Mouse (Mus musculus) embryo, embryonic 9.5 days (tissue): ENCODE measurements around the gene Apoc3.

Source experiments
- DNase-seq: peaks from one replicate; pipeline ENCODE4 v3.0.0-alpha.2; 2017; ENCODE audit errors: extremely low spot score

Gene Apoc3

GRCm38 (mm10) chr9:46230450-46230975 lies 4.9 kb downstream of the Apoc3 start:
- no peak for DNase-seq

DNA sequence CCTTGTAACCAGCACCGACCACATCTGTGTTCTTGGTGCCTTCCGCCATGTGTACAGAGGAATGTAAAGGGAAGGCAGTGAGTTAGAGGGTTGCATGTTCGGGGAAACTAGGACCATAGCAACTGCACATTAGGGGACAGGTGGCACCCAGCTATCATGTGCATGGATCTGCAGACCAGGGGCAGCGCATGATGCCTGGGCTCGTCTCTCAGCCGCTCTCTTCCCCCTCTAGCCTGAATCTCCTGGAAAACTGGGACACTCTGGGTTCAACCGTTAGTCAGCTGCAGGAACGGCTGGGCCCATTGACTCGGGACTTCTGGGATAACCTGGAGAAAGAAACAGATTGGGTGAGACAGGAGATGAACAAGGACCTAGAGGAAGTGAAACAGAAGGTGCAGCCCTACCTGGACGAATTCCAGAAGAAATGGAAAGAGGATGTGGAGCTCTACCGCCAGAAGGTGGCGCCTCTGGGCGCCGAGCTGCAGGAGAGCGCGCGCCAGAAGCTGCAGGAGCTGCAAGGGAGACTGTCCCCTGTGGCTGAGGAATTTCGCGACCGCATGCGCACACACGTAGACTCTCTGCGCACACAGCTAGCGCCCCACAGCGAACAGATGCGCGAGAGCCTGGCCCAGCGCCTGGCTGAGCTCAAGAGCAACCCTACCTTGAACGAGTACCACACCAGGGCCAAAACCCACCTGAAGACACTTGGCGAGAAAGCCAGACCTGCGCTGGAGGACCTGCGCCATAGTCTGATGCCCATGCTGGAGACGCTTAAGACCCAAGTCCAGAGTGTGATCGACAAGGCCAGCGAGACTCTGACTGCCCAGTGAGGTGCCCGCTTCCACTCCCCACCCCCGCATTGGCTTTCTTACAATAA lies 5.6 kb downstream of the Apoc3 start:
- peak; percentile 84 for DNase-seq

GRCm38 (mm10) chr9:46228491-46228890 lies 6.9 kb downstream of the Apoc3 start, which contains the start of gene Apoa1:
Gene Apoa1, plus strand, starts transcription at chr9:46228580.
- no peak for DNase-seq

- no peak for DNase-seq
Observed at GRCm38 (mm10) chr9:46227064-46227614, 8.3 kb downstream of the Apoc3 start.

GRCm38 (mm10) chr9:46224945-46225660 lies 10.3 kb downstream of the Apoc3 start:
- DNase-seq: no peak

DNA sequence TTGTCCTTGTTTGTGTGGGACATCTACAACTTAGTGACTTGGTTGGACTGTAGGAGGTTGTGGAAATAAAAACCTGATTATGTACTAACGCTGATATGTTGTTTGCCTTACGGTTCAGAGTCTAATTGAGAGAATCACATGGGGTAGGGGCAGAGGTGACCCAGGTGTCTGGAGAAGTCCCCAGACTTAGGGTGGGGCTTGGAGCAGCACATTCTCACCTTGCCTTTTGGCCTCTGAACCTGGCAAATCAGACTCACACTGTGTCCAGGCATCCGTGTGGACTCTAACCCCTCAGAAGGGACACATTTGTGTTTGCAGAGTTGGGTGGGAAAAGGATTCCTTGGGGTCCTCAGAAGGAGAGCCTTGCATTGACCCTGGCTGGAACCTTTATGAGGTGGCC lies 11.3 kb downstream of the Apoc3 start:
- no peak for DNase-seq

GRCm38 (mm10) chr9:46223090-46223489 lies 12.3 kb downstream of the Apoc3 start:
- no peak for DNase-seq

DNA sequence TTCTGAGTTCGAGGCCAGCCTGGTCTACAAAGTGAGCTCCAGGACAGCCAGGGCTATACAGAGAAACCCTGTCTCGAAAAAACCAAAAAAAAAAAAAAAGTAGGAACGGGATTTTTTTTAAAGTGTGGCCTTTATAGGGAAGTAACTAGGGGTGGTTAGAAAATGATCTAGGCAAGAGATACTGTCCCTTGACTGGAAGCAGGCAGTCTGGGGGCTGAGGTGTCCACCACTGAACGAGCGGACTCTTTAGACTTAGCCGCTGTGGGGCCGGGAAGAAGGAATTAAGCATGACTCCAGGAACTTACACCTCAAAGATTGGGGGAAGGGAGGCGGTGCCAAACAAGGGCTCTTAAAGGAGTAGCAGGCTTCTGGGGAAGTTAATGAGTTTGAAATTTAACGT lies 17.3 kb downstream of the Apoc3 start:
- no peak for DNase-seq

DNA sequence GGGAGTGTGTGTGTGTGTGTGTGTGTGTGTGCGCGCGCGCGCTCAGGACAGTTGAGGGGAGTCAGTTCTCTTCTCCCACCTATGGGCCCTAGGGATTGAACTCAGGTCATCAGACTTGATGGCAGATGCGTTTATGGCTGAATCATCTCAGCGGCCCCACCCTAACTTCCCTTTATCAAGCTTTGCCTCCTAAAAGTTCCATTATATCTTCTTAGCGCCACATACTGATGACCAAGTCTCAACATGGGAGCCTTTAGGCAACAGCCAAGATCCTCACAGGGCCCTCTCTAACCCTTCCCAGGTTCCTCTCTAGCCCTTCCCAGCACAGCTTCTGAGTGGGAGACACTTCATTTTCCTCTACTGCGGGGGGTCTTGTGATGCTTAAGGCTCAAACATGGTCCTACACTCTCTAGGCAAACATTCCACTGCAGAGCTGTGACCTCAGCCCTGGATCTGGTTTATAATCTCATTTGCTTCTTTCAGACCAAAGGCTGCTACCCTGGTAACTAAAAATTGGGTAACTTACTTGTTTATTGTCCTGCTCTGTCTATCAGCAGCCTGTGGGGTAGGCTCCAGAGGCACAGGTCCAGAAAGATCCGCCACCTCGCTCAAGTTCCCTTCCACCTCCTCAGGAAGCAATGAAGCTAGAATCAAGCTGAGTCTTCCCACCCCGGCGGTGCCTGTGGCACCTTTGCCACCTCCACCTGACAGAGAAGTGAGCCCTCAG lies 18.5 kb downstream of the Apoc3 start:
- DNase-seq: no peak

DNA sequence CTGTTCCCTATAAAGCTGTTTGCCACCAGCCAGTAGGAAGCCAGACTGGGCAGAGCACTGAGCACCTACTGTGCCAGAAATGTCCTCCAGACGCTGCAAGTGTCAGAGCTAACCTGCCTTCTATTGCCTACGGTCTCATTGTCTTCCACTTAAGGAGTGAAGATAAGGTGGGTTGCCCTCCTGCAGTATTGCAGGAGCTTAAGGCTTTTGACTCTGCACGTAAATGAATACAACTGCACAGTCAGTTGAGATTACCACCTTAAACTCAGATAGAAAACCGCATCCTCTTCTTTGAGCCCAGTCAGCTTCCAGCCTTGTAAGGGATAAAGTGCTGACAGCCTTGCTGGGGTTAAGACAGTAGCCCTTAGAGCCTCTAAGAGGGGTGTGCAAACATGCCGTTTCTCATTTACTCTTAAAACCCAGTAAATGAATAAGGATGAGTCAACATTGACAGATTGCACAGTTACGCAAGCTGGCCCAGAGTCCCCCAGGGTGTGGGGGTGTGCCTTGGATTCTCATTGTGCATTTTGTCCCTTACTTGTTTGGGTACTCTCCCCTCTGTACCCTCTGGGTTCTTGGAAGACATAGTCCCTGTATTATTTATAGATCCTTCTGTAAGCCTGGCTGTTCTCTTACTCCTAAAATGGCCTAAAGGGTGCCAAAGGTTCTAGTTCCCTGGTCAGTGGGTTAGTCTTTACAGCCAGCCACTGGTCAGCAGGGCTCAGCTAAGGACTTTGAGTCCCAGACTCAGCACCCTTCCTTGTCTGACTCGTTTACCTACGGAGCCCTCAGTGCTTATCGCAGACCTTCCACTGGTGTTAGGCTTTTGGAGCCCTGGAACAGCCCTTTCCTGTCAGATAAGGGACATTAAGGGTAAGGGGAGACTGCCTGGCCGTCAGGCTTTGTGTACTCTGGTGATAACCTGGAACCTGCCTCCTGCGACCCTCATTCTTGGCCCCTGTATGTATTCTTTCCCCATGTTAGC lies 19.8 kb downstream of the Apoc3 start:
- DNase-seq: no peak

GRCm38 (mm10) chr9:46214946-46215337 lies 20.5 kb downstream of the Apoc3 start:
- no peak for DNase-seq

GRCm38 (mm10) chr9:46214276-46214675 lies 21.2 kb downstream of the Apoc3 start:
- DNase-seq: no peak

DNA sequence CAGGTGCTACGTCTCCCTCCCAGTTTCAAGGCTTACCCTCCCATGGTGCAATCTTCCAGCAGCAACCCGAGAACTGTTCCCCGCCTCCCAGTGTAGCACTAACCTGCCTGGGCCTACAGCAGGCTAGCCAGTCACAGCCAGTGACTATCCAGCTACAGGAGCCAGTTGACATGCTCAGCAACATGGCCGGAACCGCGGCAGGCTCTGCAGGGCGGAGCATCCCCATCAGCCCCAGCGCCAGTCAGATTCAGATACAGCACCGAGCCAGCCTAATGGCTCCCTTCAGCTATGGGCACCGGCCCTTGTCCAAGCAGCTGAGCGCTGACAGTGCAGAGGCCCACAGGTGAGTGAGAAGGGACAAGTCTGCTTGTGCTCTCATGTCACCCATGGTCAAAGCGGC lies 25.0 kb downstream of the Apoc3 start:
- no peak for DNase-seq

GRCm38 (mm10) chr9:46208401-46208974 lies 26.9 kb downstream of the Apoc3 start:
- no peak for DNase-seq

- DNase-seq: no peak
Observed at GRCm38 (mm10) chr9:46207501-46207869, 28.0 kb downstream of the Apoc3 start.

- DNase-seq: no peak
Observed at GRCm38 (mm10) chr9:46206834-46207500, 28.5 kb downstream of the Apoc3 start.

DNA sequence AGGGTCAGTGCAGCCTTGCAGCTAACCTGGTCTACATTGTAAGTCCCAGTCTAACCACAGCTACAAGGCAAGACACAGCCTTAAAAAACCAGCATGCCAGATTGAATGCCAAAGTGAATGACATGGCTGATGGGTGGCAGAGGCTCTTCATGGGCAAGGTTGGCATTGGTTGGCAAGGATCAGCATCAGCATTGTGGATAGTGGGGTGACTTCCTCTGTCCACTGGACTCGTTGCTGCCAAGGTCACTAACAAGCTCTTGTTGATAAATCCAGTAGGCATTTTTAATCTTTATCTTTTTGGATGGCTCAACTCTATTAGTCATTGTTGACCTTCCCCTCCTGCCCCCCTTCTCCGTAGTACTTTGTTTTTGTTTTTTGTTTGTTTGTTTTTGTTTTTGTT lies 35.8 kb downstream of the Apoc3 start:
- DNase-seq: no peak

- no peak for DNase-seq
Observed at GRCm38 (mm10) chr9:46198936-46199335, 36.5 kb downstream of the Apoc3 start.

DNA sequence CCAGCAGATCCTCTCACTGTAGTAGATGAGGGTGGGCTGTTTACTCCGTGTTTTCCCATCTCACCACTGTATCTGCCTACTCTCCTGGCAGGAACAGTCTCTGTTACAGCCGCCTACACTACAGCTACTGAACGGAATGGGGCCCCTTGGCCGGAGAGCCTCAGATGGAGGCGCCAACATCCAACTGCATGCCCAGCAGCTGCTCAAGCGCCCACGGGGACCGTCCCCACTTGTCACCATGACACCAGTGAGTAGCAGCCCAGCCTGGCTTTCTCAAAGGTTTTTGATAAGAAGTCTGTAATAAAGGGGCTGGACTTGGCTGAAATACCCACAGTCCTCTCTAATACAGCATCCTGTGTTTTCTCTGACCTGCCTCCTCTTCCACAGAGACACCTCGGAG lies 37.0 kb downstream of the Apoc3 start:
- no peak for DNase-seq

DNA sequence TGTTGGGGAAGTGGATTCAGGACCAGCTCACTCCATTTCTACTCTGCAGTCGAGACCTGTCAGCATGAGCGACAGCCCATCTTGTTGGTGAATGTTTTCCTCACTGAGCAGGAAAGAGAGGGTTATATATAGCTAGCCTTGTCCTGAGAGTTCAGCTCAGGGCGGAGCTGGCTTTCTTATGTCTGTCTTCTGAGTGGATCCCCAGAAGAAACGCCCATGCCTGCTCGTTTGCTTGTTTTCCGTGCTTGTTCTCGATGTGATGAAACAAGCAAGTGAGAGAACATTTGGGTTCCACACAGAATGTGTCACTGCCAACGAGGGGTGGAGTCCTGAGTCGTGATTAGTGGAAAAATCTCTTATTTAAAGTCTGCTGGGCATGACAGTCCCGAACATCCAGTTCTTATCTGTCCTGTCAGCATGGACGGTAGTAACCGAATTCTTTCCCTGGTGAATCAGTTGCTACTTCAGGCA lies 38.7 kb downstream of the Apoc3 start:
- no peak for DNase-seq
